ENCODE assay signal across 23 mouse cellular contexts in genomic region chr14:15698001-15698400, GRCm38 (mm10).
DNase-seq lines count a peak whose midpoint lies in the region; ATAC-seq lines count a peak whose summit lies in the region.
"Had no signal": no experiment of that assay in that cellular context is flagged by ENCODE, and none has a peak within 500 bp of the region (broad histone marks: within the 10 kb centered on the region; RNA-seq: fewer than 3 reads in every experiment).

No protein-coding gene starts in this region.

- DNase-seq in heart, adult 8-10 months (ENCODE audit: low spot score), result peak; percentile 33
- no peak for DNase-seq in heart, postnatal 4 days
- no peak for DNase-seq in forebrain, embryonic 14.5 days (ENCODE audit: low spot score)
- no peak for DNase-seq in hindbrain, embryonic 14.5 days (ENCODE audit: low spot score)
- DNase-seq: adrenal gland, adult 2 months; adrenal gland, postnatal 14 days; cerebellum, adult 11-12 months; cerebellum, adult 8-10 months; cerebellum, postnatal 10 days; cerebellum, postnatal 36 days; embryo, embryonic 11 days; gastrocnemius, postnatal 25 days; heart, postnatal 36 days; kidney, adult 11 months had no signal

- no peaks in the 10 kb centered on the region for H3K27me3 ChIP-seq in intestine, embryonic 15.5 days (replicated peaks)
- no peaks in the 10 kb centered on the region for H3K27me3 ChIP-seq in forebrain, embryonic 14.5 days (replicated peaks; ENCODE audit: control insufficient read depth, insufficient read depth, low read length)
- no peaks in the 10 kb centered on the region for H3K27me3 ChIP-seq in hindbrain, embryonic 14.5 days (ENCODE audit: control insufficient read depth, insufficient read depth, low read length)
- H3K27me3 ChIP-seq: embryonic facial prominence, embryonic 13.5 days; forebrain, embryonic 12.5 days; hindbrain, embryonic 15.5 days had no signal

- peak overlapping the region; percentile 21; the same call in 1 of the 2 replicates for H3K27ac ChIP-seq in brown adipose tissue, adult 24 weeks (replicated peaks; ENCODE audit: low read depth, low read length)
- no peak overlapping the region for H3K27ac ChIP-seq in intestine, embryonic 15.5 days
- H3K27ac ChIP-seq in forebrain, embryonic 14.5 days (ENCODE audit: low read depth, low read length), result no peak overlapping the region
- no peak overlapping the region for H3K27ac ChIP-seq in hindbrain, embryonic 14.5 days
- H3K27ac ChIP-seq: embryonic facial prominence, embryonic 10.5 days; embryonic facial prominence, embryonic 13.5 days; forebrain, embryonic 12.5 days; hindbrain, embryonic 15.5 days had no signal

- no peaks in the 10 kb centered on the region for H3K9me3 ChIP-seq in intestine, embryonic 15.5 days
- no peaks in the 10 kb centered on the region for H3K9me3 ChIP-seq in forebrain, embryonic 14.5 days (replicated peaks; ENCODE audit: control insufficient read depth, low read length)
- H3K9me3 ChIP-seq in hindbrain, embryonic 14.5 days (ENCODE audit: control insufficient read depth, low read length), result no peaks in the 10 kb centered on the region
- H3K9me3 ChIP-seq: embryonic facial prominence, embryonic 10.5 days; embryonic facial prominence, embryonic 13.5 days; forebrain, embryonic 12.5 days; hindbrain, embryonic 15.5 days had no signal

- H3K4me1 ChIP-seq in brown adipose tissue, adult 24 weeks (ENCODE audit: control insufficient read depth, insufficient read depth, insufficient read length, low read length), result 0 out of 2 replicates have a peak, but pooled peaks cover 2% of the 10 kb centered on the region
- no peaks in the 10 kb centered on the region for H3K4me1 ChIP-seq in intestine, embryonic 15.5 days (replicated peaks)
- H3K4me1 ChIP-seq in forebrain, embryonic 14.5 days (ENCODE audit: control insufficient read depth, insufficient read depth, low read length), result no peaks in the 10 kb centered on the region
- H3K4me1 ChIP-seq in hindbrain, embryonic 14.5 days (replicated peaks; ENCODE audit: control insufficient read depth, insufficient read depth, low read length), result no peaks in the 10 kb centered on the region
- H3K4me1 ChIP-seq: embryonic facial prominence, embryonic 10.5 days; embryonic facial prominence, embryonic 13.5 days; forebrain, embryonic 12.5 days; hindbrain, embryonic 15.5 days had no signal

- no peak overlapping the region for H3K9ac ChIP-seq in intestine, embryonic 15.5 days
- no peak overlapping the region for H3K9ac ChIP-seq in forebrain, embryonic 14.5 days (ENCODE audit: low read length)
- no peak overlapping the region for H3K9ac ChIP-seq in hindbrain, embryonic 14.5 days
- H3K9ac ChIP-seq: embryonic facial prominence, embryonic 13.5 days; forebrain, embryonic 12.5 days; hindbrain, embryonic 15.5 days had no signal

- peak; percentile 65 for ATAC-seq in intestine, embryonic 15.5 days
- ATAC-seq in forebrain, embryonic 14.5 days, result no peak
- no peak for ATAC-seq in hindbrain, embryonic 14.5 days (ENCODE audit: low FRiP score)
- ATAC-seq: forebrain, embryonic 16.5 days had no signal

- H3K4me2 ChIP-seq in intestine, embryonic 15.5 days (replicated peaks), result no peak overlapping the region
- no peak overlapping the region for H3K4me2 ChIP-seq in forebrain, embryonic 14.5 days (ENCODE audit: low read length)
- H3K4me2 ChIP-seq in hindbrain, embryonic 14.5 days (replicated peaks), result no peak overlapping the region
- H3K4me2 ChIP-seq: embryonic facial prominence, embryonic 13.5 days; forebrain, embryonic 12.5 days; heart, embryonic 11.5 days; hindbrain, embryonic 15.5 days had no signal

- H3K4me3 ChIP-seq in brown adipose tissue, adult 24 weeks (ENCODE audit: insufficient read depth, low read depth, low read length), result no peak overlapping the region
- no peak overlapping the region for H3K4me3 ChIP-seq in intestine, embryonic 15.5 days (replicated peaks)
- no peak overlapping the region for H3K4me3 ChIP-seq in forebrain, embryonic 14.5 days (ENCODE audit: low read depth, low read length)
- no peak overlapping the region for H3K4me3 ChIP-seq in hindbrain, embryonic 14.5 days (replicated peaks; ENCODE audit: low read length)
- H3K4me3 ChIP-seq: embryonic facial prominence, embryonic 10.5 days; embryonic facial prominence, embryonic 13.5 days; erythroblast, embryonic 14.5 days; forebrain, embryonic 12.5 days; hindbrain, embryonic 15.5 days had no signal

- 41% methylated on average over 2 of the region's 2 CpGs for WGBS in intestine, embryonic 15.5 days
- 83% methylated on average over 2 of the region's 2 CpGs for WGBS in forebrain, embryonic 14.5 days
- 78% methylated on average over 2 of the region's 2 CpGs for WGBS in hindbrain, embryonic 14.5 days

- no peaks in the 10 kb centered on the region for H3K36me3 ChIP-seq in intestine, embryonic 15.5 days
- H3K36me3 ChIP-seq in forebrain, embryonic 14.5 days (ENCODE audit: control insufficient read depth, insufficient read depth, low read length), result no peaks in the 10 kb centered on the region
- no peaks in the 10 kb centered on the region for H3K36me3 ChIP-seq in hindbrain, embryonic 14.5 days (replicated peaks; ENCODE audit: control insufficient read depth, insufficient read depth)
- H3K36me3 ChIP-seq: embryonic facial prominence, embryonic 10.5 days; embryonic facial prominence, embryonic 13.5 days; forebrain, embryonic 12.5 days; hindbrain, embryonic 15.5 days had no signal
